Mouse (Mus musculus) limb, embryonic 12.5 days (tissue): Measurements from ENCODE around the gene Usp38. TPM values are rescaled to one million over a fixed set of nuclear protein-coding genes. Genes with fewer than 3 reads are reported as not detected.

ENCODE experiments used
- polyA plus RNA-seq: library from polyadenylated mRNA; unstranded; fragments of >200 nt; fragmentation: Nextera tagmentation; extraction: Ambion mirVana; gene quantifications from 2 replicates; pipeline ENCODE4 v1.2.1, GENCODE M21; 2016

Gene Usp38
- polyA plus RNA-seq, 1 experiment from 2014 or later, result 26.4 TPM

Other genes starting within 250 kb of the Usp38 start
- gene Gab1, start 134.4 kb downstream of the Usp38 start, polyA plus RNA-seq, result 20.4 and 24.4 TPM in 2 replicates